Mouse (Mus musculus) urinary bladder, adult 2 months (tissue): ENCODE measurements at regions not wholly inside any gene's neighbourhood (a gene's known extent, or its start where the extent isn't known, plus 50 kb on each side); places are given as distances from the start of the nearest gene placed in this dataset.

Experiments used
- DNase-seq: peaks from one replicate; pipeline ENCODE4 v3.0.0; 2022; ENCODE audit warnings: low spot score

- no peak for DNase-seq
Observed at GRCm38 (mm10) chr14:16901534-16902147, 82.7 kb upstream of the Rarb start.

DNA sequence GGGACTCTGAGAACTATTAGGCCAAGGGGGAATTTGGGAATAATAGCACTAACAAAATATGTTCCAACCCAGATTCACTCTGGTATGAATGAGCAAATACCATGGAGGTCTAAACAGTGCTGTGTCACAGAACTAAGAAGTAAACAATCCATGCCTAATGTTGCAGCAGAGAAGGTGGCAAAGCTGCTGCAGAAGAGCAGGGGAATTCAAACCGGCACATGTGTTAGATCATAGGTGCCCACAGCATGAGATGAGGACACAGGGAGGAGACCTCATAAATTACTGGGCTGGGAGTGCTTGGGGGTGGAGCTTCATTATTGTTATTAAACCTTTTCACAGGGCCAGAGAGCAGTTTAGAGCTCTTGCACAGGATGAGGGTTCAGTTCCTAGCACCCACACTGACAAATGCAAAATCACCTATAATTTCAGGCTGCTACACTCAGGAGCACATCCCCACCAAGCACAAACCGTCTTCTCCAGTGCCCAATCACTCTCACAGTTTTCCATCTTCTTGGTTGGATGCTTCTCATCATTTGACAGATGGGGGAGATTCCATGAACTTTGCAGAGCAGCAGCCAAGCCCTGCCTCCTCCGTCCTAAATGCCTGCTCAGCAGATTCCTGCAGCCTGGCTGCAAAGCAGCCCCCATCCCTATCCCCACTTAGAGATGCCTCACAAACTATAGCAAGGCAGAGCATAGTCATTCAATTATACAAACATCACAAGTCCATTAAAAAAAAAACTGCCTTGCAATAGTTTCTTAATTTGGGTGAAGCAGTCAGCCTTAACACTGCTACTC lies 79.0 kb upstream of the Rarb start:
- DNase-seq = no peak

- no peak for DNase-seq
Observed at GRCm38 (mm10) chr14:16896974-16897373, 78.0 kb upstream of the Rarb start.

DNA sequence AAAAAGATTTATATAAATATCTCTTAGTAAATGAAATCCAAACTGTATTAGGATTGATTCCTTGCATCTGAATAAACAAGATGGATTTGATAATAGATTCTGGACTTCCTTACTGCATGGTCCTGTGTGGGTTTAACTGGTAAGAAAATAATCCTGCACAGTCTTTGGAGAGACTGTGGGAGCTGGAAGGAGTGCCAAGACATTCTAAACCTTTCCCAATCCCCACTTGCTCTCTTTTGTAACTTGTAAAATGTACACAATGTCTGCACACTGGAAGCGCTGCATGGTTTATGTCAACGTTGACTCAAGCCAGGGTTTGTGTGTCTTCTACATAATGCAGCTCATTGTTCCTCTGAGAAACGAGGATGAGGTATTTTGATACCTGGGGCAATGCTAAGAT lies 62.3 kb upstream of the Rarb start:
- no peak for DNase-seq

- no peak for DNase-seq
Observed at GRCm38 (mm10) chr14:16869221-16869620, 50.3 kb upstream of the Rarb start.
